Mouse (Mus musculus): ENCODE measurements around the gene Map3k20.

Map3k20 gene

GRCm38 (mm10) chr2:72491650-72492049, 206.2 kb downstream of the Map3k20 start:
- no peak for DNase-seq (ENCODE audit: low spot score)
